Mouse (Mus musculus) ovary, adult 18-20 months (tissue): ENCODE results near the gene Ddn.

ENCODE experiments used
- DNase-seq: peaks from one replicate; pipeline ENCODE4 v3.0.0; 2022; ENCODE audit warnings: low spot score, mixed read lengths

Ddn gene

DNA sequence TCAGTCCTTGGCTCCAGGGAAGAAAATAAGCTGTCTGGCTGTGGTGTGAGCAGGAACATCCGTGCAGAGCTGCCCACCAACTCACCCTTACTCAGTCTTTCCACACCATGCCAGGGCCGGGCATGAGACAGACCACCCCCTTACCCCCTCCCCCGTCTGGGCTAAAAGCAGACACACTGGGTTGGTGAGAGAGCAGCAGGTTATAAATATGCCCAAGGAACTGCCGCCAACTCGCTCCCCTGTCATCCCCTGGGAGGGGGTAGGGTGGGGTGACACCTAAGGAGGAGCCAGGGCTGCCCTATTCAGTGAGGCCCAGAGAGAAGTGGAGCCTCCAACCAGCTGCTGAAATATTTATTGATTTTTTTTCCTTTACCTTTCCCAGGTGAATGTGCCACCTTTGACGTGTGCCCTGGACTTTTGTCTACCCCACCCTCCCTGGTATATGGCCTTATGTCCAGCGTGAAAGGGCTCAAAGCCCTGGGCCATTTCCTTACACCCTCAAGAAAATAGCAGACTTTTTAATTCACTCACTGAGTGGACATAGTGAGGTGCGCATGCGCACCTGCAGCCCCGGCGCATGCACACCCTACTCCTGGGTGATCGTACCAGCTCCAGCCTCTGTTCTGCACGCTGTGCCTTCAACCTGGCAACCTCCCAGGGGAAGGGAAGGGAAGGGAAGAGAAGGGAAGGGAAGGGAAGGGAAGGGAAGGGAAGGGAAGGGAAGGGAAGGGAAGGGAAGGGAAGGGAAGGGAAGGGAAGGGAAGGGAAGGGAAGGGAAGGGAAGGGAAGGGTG lies 12.3 kb downstream of the Ddn start:
- no peak for DNase-seq

DNA sequence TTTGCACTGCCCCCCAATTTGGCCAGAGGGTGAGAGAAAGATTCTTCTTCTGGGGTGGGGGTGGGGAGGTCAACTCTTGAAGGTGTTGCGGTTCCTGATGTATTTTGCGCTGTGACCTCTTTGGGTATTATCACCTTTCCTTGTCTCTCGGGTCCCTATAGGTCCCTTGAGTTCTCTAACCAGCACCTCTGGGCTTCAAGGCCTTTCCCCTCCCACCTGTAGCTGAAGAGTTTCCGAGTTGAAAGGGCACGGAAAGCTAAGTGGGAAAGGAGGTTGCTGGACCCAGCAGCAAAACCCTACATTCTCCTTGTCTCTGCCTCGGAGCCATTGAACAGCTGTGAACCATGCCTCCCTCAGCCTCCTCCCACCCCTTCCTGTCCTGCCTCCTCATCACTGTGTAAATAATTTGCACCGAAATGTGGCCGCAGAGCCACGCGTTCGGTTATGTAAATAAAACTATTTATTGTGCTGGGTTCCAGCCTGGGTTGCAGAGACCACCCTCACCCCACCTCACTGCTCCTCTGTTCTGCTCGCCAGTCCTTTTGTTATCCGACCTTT lies 16.1 kb downstream of the Ddn start:
- DNase-seq, result no peak

DNA sequence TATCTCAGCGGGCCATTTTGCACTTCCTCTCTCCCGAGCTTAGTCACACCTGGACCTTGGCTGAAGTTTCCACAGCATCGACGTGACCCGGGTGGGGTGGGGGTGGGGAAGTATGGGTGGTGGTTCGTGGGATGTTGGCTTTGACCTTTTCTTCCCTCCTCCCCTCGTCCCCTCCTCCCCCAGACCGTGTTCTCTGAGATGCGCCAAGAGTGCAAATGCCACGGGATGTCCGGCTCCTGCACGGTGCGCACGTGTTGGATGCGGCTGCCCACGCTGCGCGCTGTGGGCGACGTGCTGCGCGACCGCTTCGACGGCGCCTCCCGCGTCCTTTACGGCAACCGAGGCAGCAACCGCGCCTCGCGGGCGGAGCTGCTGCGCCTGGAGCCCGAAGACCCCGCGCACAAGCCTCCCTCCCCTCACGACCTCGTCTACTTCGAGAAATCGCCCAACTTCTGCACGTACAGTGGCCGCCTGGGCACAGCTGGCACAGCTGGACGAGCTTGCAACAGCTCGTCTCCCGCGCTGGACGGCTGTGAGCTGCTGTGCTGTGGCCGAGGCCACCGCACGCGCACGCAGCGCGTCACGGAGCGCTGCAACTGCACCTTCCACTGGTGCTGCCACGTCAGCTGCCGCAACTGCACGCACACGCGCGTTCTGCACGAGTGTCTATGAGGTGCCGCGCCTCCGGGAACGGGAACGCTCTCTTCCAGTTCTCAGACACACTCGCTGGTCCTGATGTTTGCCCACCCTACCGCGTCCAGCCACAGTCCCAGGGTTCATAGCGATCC lies 16.9 kb downstream of the Ddn start:
- DNase-seq, result no peak

GRCm38 (mm10) chr15:98791771-98792170 lies 17.5 kb downstream of the Ddn start:
- DNase-seq, result no peak

GRCm38 (mm10) chr15:98791221-98791620 lies 18.1 kb downstream of the Ddn start:
- DNase-seq, result no peak

GRCm38 (mm10) chr15:98790761-98791160 lies 18.5 kb downstream of the Ddn start:
- no peak for DNase-seq

GRCm38 (mm10) chr15:98789661-98790535 lies 19.4 kb downstream of the Ddn start, which contains the start of gene Wnt1:
Gene Wnt1 (plus strand): TSS chr15:98789857.
- no peak for DNase-seq

DNA sequence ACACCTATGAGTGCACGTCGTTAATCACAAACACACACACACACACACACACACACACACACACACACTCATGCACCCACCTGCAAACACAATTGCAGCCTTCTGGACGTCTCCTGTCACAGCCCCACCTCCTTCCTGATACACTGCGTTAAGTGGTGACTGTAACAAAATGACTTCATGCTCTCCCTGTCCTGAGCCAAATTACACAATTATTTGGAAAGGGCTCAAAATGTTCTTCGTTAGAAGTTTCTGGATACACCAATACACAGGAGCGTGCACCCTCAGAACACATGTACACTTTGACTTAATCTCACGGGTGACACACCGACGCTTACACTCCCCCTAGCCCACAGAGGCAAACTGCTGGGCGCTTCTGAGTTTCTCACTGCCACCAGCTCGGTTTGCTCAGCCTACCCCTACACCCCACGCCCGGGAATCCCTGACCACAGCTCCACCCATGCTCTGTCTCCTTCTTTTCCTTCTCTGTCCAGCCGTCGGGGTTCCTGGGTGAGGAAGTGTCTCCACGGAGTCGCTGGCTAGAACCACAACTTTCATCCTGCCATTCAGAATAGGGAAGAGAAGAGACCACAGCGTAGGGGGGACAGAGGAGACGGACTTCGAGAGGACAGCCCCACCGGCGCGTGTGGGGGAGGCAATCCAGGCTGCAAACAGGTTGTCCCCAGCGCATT lies 20.2 kb downstream of the Ddn start:
- DNase-seq, result no peak

GRCm38 (mm10) chr15:98787930-98788329 lies 21.4 kb downstream of the Ddn start:
- DNase-seq, result no peak

GRCm38 (mm10) chr15:98785744-98786143 lies 23.5 kb downstream of the Ddn start:
- no peak for DNase-seq

- no peak for DNase-seq
Observed at GRCm38 (mm10) chr15:98781166-98781565, 28.1 kb downstream of the Ddn start.

DNA sequence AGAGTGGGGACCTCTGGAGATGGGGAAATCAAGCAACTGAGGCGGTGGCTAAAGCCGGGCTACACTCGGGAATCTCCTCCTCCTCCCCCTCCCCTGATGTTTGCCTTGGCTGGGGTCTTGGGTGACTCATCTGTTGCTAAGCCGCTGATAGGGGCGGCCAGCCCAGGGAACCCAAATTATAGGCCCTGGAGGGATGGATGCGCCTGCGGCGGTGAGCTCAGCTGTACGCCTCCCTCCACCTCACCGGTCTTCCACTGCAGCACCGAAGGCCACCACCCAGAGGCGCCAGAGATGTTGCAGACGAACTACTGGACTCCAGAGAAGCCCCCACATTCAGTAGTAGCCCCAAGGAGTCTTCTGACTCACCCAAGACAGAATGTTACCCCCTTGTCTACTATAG lies 28.7 kb downstream of the Ddn start:
- peak; percentile 42 for DNase-seq

- DNase-seq, result peak; percentile 67
Observed at GRCm38 (mm10) chr15:98780075-98780474, 29.2 kb downstream of the Ddn start.

GRCm38 (mm10) chr15:98778806-98779205 lies 30.5 kb downstream of the Ddn start:
- no peak for DNase-seq

- DNase-seq, result no peak
Observed at GRCm38 (mm10) chr15:98778191-98778770, 31.0 kb downstream of the Ddn start.

GRCm38 (mm10) chr15:98777762-98778161 lies 31.5 kb downstream of the Ddn start, which contains the start of gene Wnt10b:
Gene Wnt10b (minus strand): TSS chr15:98778150.
- no peak for DNase-seq

GRCm38 (mm10) chr15:98777005-98777616 lies 32.2 kb downstream of the Ddn start:
- no peak for DNase-seq

DNA sequence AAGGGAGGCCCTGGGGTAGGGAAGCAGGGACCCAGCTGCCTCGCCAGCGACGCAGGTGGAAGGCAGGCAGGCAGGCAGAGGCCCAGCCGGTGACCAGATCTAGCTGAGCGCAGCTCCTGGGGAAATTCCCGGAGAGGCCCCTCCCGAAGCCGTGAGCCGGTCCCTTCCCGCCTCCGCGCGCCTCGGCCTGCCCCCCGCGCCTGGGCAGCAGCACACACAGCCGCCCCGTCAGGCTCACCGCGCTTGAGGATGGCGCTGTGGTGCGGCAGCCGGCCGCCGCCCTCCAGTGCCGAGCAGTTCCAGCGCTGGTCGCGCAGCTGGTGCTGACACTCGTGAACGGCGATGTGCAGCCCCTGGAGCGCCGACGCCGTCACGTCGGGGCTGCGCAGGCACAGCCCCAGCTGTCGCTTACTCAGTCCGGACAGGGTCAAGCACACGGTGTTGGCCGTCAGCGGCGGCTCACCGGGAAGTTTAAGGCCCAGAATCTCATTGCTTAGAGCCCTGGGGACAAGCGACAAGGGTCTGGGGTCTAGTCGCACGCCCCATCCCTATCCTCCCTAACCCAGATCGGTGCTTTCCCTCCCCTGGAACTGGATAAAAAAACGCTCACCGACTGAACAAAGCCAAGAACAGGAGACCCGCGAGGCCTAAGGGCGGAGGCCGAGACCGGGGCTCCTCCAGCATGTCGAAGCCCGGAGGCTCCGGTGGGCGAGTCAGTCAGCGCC lies 32.8 kb downstream of the Ddn start:
- no peak for DNase-seq

DNA sequence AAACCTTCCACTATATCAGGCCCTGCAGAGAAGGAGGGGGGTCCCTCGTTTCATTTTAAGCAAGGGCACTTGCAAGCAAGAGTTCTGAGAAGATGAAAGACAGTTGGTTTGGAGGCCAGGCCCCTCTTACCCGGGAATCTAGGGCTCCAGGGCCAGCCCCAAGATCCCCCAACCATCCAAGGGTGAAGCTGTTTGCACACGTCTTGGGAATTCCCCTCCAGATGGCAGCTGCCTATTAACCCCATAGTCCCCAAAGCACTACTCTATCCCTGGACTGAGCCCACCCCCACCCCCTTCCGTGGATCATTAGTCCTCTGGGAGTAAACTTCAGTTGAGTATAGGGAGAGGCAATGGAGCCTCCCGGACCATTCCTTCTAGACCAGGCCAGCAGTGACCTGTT lies 33.8 kb downstream of the Ddn start:
- no peak for DNase-seq

GRCm38 (mm10) chr15:98774096-98774495 lies 35.2 kb downstream of the Ddn start:
- no peak for DNase-seq
